Mouse (Mus musculus): Measurements from ENCODE around the gene Tdrd6.

DNA sequence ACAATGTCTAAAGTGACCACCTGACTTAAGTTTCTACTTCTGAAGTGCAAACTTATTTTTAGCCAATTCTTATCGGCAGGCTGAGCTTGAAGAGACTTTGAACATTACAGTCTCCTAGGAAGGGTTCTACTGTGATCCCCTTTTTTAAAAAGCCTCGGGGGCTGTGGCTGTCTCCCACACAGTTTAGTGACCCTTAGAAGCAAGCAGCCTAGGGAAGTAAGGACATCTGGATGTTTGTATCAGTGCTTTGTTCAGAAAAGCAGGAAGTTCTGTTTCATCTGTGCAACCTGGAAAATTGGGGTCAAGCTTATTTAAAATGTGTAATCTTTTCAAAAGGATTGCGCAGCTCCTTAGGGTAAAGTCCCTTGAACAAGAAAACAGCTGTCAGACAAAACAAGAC, 49.6 kb downstream of the Tdrd6 start:
- TF ChIP-seq CTCF (IDR thresholded peaks at IDR 0.05; ENCODE audit: low read depth) (no peak), EP300 (IDR thresholded peaks at IDR 0.05; ENCODE audit: low read depth) (no peak)

Data from heart, postnatal 0 days (tissue).